Mouse (Mus musculus) cerebellum, adult 9-11 months (tissue): ENCODE data around the gene Cacna1i.

Experiments used
- DNase-seq: peaks from one replicate; pipeline ENCODE4 v3.0.0; 2022

Cacna1i gene

GRCm38 (mm10) chr15:80277107-80277506 is 9.9 kb upstream of the Cacna1i start:
- DNase-seq: peak; percentile 72

DNA sequence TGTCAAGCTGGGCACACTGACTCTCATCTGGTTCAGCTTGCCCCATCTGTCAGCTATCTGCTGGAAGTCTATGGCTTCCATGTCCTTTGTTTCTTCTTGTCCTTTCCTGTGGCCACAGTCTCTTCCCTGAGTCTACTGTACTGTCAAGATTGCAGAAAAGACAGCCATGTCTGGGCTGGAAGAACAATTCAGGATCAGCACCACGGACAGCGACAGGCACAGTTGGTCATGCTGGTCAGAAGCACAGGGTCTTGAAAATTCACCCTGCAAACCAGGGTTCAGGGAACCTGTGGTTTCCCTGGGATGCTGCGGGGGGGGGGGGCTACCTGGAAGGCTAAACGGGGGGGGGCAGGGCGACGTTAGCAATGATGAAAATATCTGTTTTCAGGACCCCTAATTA is 9.4 kb upstream of the Cacna1i start:
- no peak for DNase-seq

- DNase-seq: peak; percentile 82
These were observed 8.8 kb upstream of the Cacna1i start for GRCm38 (mm10) chr15:80278121-80278759.

DNA sequence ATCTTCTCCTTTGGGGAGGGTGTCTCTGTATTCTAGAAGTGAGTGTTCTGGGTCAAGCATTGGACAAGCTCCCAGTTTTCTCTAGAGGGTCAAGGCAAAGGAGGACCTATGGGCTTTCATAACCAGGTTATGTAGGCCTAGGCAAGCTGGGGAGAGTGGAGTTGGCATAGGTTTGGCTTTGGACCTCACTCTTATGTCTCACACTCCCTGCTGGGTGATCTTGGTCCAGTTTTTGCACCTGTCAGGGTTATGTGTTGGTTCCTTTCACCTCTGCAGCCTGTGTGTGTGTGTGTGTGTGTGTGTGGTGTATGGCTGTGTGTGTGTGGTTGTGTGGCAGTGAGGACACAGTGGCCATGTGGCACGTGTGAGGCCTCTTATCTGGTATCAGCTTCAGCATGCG is 8.0 kb upstream of the Cacna1i start:
- peak; percentile 56 for DNase-seq

- DNase-seq: peak; percentile 40
These were observed 6.4 kb upstream of the Cacna1i start for GRCm38 (mm10) chr15:80280646-80281045.

GRCm38 (mm10) chr15:80288036-80288435 is 998 bp downstream of the Cacna1i start:
- DNase-seq: peak; percentile 81

GRCm38 (mm10) chr15:80289436-80289835 is 2.4 kb downstream of the Cacna1i start:
- DNase-seq: peak; percentile 88

- DNase-seq: no peak
These were observed 10.1 kb downstream of the Cacna1i start for GRCm38 (mm10) chr15:80297146-80297545.

DNA sequence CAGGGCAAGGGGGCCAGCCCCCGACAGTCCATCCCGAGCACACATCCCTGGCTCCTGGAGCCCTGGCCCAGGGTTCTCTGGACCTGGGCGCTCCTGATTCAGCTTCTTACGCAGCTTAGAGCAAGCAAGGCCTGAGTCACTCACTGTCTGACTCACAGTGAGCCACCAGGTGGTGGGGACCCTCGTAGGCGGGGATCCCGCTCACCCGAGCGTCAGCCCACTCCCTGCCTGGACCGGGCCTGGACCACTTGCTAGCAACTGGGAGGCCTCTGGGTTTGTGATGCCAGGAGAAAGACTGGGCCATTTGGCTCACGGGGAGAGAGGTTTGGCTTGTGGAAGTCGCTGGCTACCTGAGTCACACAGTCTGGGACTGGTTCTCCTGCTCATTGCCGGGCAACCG is 16.7 kb downstream of the Cacna1i start:
- peak; percentile 60 for DNase-seq

- no peak for DNase-seq
These were observed 17.1 kb downstream of the Cacna1i start for GRCm38 (mm10) chr15:80304188-80304587.

- peak; percentile 77 for DNase-seq
These were observed 19.1 kb downstream of the Cacna1i start for GRCm38 (mm10) chr15:80306146-80306545.

- DNase-seq: peak; percentile 28
These were observed 27.7 kb downstream of the Cacna1i start for GRCm38 (mm10) chr15:80314731-80315130.

GRCm38 (mm10) chr15:80316966-80317634 is 30.1 kb downstream of the Cacna1i start:
- peak; percentile 90 for DNase-seq

DNA sequence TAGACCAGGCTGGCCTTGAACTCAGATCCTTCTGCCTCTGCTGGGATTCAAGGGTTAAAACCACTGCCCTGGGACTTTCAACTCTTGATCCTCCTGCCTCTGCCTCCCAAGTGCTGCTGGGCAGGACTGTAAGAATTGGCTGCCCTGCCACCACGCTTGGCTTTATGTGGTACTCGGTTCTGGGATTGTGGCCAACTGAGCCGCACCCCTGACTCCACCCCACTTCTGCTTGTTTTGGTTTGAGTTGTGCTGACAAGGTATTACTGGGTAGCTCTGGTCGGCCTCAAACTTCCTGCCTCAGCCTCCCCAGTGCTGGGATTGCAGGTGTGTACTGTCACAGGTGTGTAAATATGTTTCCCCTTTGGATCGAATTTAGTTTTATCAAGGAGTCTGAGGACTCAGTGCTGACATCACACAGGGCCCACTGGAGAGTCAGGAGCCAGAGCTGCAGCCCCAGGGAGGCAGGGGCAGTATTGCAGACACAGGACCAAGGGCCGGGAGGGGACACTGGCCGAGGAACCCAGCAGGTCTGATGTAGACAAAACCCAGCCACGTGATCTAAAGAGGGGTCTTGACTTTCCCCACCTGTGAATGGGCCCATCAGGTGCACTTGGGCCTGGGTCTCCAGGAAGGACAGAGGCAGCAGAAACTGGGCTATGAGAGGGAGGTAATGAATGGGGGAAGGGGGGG is 30.9 kb downstream of the Cacna1i start:
- DNase-seq: peak; percentile 67

DNA sequence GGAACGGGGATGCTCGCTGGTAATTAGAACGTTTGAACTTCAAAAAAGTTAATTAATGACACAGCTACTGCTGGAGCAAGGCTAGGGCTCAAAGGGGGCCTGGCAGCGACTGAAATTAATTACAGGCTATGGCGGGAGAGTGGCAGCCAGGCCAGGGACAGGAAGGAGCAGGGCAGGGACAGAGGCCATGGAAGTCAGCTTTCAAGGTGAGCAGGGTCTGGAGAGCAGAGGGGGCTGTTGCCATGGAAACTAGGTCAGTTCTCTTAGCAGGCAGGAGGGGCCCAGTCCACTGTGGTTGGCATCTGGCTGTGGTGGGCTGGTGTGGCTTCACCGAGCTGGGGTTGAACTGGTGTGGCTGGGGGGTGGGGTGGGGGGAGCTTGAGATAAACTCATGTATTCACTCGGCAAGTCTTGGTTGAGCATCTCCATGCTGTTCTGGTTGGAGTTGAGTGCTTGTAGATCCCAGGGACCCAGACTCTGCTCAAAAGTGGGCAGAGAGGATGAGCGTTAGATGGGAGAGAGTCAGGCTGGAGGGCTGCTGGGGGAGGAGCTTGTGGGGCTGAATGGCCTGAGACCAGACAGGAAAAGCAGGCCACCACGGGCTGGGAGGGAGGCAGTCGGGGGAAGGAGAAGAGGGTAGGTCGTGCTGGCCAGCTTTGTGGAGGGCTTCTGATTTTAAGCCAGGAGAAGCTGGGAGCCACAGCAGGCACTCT is 31.7 kb downstream of the Cacna1i start:
- DNase-seq: peak; percentile 42

GRCm38 (mm10) chr15:80319315-80319714 is 32.3 kb downstream of the Cacna1i start:
- peak; percentile 56 for DNase-seq

- DNase-seq: peak; percentile 26
These were observed 32.9 kb downstream of the Cacna1i start for GRCm38 (mm10) chr15:80319921-80320320.

DNA sequence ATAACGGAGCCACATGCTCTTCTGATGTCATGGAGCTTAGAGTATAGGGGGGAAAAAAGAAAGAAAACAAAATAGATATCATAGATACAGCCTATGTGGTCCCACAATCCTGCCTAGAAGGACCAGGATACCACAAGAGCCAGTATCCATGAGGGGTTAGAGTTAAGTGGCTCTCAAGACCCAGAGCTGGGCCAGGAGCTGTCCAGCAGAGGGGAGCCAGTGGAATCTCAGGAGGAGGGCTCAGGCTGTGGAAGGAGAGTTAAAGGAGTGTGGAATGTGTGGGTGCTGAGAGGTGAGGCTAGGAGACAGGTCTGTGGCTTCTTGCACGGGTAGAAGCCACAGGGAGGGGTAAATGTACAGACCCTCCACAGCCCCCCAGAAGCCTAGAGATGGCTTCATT is 38.2 kb downstream of the Cacna1i start:
- no peak for DNase-seq

DNA sequence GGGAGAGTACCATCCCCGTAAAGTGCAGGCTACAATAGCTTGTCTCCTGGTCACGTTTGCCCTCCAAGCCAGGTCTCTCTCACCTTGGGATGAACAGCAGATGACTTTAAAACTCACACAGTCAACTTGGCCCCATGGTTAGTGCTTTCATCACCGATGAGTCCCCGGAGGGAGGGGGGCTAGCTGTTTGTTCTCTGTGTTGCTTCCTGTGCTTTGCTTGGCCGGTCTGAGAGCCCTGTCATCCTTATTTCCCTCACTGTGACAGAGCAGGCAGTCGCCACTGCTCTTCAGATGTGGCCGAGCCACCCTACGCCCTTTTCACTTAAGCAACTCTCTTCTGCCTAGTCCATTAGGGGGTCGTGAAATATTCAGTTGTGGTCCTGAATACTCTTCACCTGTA is 38.7 kb downstream of the Cacna1i start:
- no peak for DNase-seq

DNA sequence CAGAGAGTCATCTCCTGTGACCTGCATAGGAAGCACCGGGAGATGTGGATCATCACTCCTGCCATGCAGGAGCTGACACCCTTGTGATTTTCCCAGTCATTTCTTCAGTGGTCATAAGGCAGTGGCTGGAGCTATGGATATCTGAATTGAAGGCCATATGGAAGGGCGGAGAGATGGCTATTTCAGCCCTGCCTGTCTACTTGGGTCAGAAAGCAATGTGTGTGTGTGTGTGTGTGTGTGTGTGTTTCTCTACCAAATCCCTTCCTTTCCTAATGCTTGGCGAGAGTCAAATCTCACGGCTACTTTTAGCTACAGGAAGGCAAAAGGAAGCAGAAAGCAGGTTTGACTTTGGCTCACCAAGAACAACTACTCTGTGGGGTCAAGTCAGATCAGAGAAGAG is 39.9 kb downstream of the Cacna1i start:
- peak; percentile 58 for DNase-seq

DNA sequence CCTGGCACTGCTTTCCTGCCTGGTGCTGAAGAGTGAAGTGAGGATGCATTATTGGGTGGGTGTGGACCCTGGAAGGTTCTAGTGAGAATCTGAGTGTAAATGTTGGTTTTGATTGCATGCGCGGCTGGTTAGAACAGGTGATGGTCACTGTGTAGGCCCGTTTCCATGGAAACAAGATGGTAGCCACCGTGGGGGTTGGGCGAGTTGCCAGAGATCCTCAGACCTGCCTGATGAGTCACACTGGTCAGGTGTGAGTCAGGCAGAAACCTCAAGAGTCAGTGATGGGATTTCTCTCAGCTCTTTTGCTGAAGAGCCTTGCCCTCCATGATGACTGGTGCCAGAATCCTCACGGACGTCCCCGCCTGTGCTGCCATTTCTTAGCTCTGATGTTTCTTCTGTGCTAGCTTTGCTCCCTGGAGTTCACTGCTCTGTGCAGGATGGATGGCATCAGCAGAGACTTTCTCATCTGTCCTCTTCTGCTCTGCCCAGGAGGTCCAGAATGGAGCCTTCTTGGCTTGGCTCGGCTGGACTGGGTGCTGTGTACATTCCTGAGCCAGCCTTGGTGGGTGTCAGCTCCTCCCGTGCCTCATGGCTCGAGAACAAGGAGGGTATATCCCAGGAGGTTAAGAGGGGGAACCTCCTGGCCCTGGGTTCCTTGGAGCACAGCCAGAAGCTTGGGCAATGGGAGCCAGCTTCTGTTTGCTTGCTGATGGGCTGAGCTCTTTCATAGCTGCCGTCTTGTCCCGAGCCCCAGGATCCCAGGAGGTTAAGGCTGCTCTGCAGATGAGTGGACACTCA is 40.9 kb downstream of the Cacna1i start:
- DNase-seq: peak; percentile 97

GRCm38 (mm10) chr15:80330276-80330675 is 43.2 kb downstream of the Cacna1i start:
- peak; percentile 85 for DNase-seq

- DNase-seq: peak; percentile 58
These were observed 47.7 kb downstream of the Cacna1i start for GRCm38 (mm10) chr15:80334766-80335165.
